Mouse (Mus musculus): ENCODE data around the gene Gm17349. TPM values are rescaled to one million over a fixed set of nuclear protein-coding genes. Genes with fewer than 3 reads are reported as not detected.

Gm17349 gene
- polyA plus RNA-seq, 1 experiment from 2014 or later: not detected

GRCm38 (mm10) chr15:99658437-99658836, 46.9 kb downstream of the Gm17349 start:
- WGBS: 37% methylated on average over 2 of the region's 2 CpGs
- Histone ChIP-seq H3K9ac (no peak overlapping the region), H3K27me3 (replicated peaks) (peaks cover 37% of the 10 kb centered on the region), H3K4me3 (no peak overlapping the region), H3K4me2 (no peak overlapping the region), H3K27ac (ENCODE audit: poor library complexity, severe bottlenecking) (no peak overlapping the region), H3K9me3 (replicated peaks) (0 out of 2 replicates have a peak, but pooled peaks cover 4% of the 10 kb centered on the region), H3K36me3 (no peaks in the 10 kb centered on the region), H3K4me1 (replicated peaks) (peaks cover 22% of the 10 kb centered on the region)
- no peak for ATAC-seq (ENCODE audit: insufficient number of reproducible peaks, low FRiP score)

GRCm38 (mm10) chr15:99655956-99656355, 49.3 kb downstream of the Gm17349 start:
- H3K27me3 ChIP-seq (replicated peaks): peaks cover 31% of the 10 kb centered on the region
- H3K9ac ChIP-seq: no peak overlapping the region
- H3K4me3 ChIP-seq: no peak overlapping the region
- H3K4me2 ChIP-seq: no peak overlapping the region
- 43% methylated on average over 9 of the region's 9 CpGs for WGBS
- no peak for ATAC-seq (ENCODE audit: insufficient number of reproducible peaks, low FRiP score)
- 0 out of 2 replicates have a peak, but pooled peaks cover 4% of the 10 kb centered on the region for H3K9me3 ChIP-seq (replicated peaks)
- H3K27ac ChIP-seq (ENCODE audit: poor library complexity, severe bottlenecking): no peak overlapping the region
- H3K4me1 ChIP-seq (replicated peaks): peaks cover 12% of the 10 kb centered on the region
- H3K36me3 ChIP-seq: no peaks in the 10 kb centered on the region

- ATAC-seq (ENCODE audit: insufficient number of reproducible peaks, low FRiP score): no peak
- Histone ChIP-seq H3K4me1 (replicated peaks) (peaks cover 29% of the 10 kb centered on the region), H3K9ac (peak overlapping the region; percentile 47; the same call in 1 of the 2 replicates), H3K27me3 (replicated peaks) (peaks cover 31% of the 10 kb centered on the region), H3K36me3 (no peaks in the 10 kb centered on the region), H3K4me2 (peak overlapping the region; percentile 75), H3K9me3 (replicated peaks) (0 out of 2 replicates have a peak, but pooled peaks cover 4% of the 10 kb centered on the region), H3K27ac (ENCODE audit: poor library complexity, severe bottlenecking) (no peak overlapping the region), H3K4me3 (peak overlapping the region; percentile 38)
- 6% methylated on average over 21 of the region's 21 CpGs for WGBS
Measured at GRCm38 (mm10) chr15:99653876-99654275, 51.4 kb downstream of the Gm17349 start.

- H3K9ac ChIP-seq: peak overlapping the region; percentile 47; the same call in 1 of the 2 replicates
- no peak for ATAC-seq (ENCODE audit: insufficient number of reproducible peaks, low FRiP score)
- no peak overlapping the region for H3K27ac ChIP-seq (ENCODE audit: poor library complexity, severe bottlenecking)
Measured at GRCm38 (mm10) chr15:99653291-99653690, 52.0 kb downstream of the Gm17349 start.

More at GRCm38 (mm10) chr15:99653291-99653690, 52.0 kb downstream of the Gm17349 start:
- peaks cover 31% of the 10 kb centered on the region for H3K27me3 ChIP-seq (replicated peaks)
- WGBS: 6% methylated on average over 8 of the region's 8 CpGs
- H3K9me3 ChIP-seq (replicated peaks): no peaks in the 10 kb centered on the region
- peak overlapping the region; percentile 75 for H3K4me2 ChIP-seq
- no peaks in the 10 kb centered on the region for H3K36me3 ChIP-seq
- peaks cover 32% of the 10 kb centered on the region for H3K4me1 ChIP-seq (replicated peaks)
- peak overlapping the region; percentile 38 for H3K4me3 ChIP-seq

Other genes starting within 250 kb of the Gm17349 start
- 11.4 and 12.0 TPM in 2 replicates for gene Nckap5l, start 247.7 kb downstream of the Gm17349 start, polyA plus RNA-seq (2016; fragmentation: Nextera tagmentation; extraction: Ambion mirVana)
- 11.3 and 12.2 TPM in 2 replicates for gene Bcdin3d, start 230.8 kb downstream of the Gm17349 start, polyA plus RNA-seq (2016; fragmentation: Nextera tagmentation; extraction: Ambion mirVana)
- gene Faim2, start 177.3 kb downstream of the Gm17349 start, polyA plus RNA-seq (2016; fragmentation: Nextera tagmentation; extraction: Ambion mirVana): 0.09 and 0.15 TPM in 2 replicates
- not detected in 2 replicates for gene Aqp2, start 126.4 kb downstream of the Gm17349 start, polyA plus RNA-seq (2016; fragmentation: Nextera tagmentation; extraction: Ambion mirVana)
- 0.58 and 0.70 TPM in 2 replicates for gene Aqp5, start 114.7 kb downstream of the Gm17349 start, polyA plus RNA-seq (2016; fragmentation: Nextera tagmentation; extraction: Ambion mirVana)
- gene Aqp6, start 104.1 kb downstream of the Gm17349 start, polyA plus RNA-seq (2016; fragmentation: Nextera tagmentation; extraction: Ambion mirVana): not detected in 2 replicates
- 131 and 140 TPM in 2 replicates for gene Racgap1, start 53.8 kb downstream of the Gm17349 start, polyA plus RNA-seq (2016; fragmentation: Nextera tagmentation; extraction: Ambion mirVana)
- gene Asic1, start 35.1 kb downstream of the Gm17349 start, polyA plus RNA-seq (2016; fragmentation: Nextera tagmentation; extraction: Ambion mirVana): 2.6 and 3.2 TPM in 2 replicates
- gene Smarcd1, start 3.4 kb downstream of the Gm17349 start, polyA plus RNA-seq (2016; fragmentation: Nextera tagmentation; extraction: Ambion mirVana): 25.5 and 29.3 TPM in 2 replicates
- gene Gpd1, start 12.0 kb upstream of the Gm17349 start, polyA plus RNA-seq (2016; fragmentation: Nextera tagmentation; extraction: Ambion mirVana): 0.77 and 1.1 TPM in 2 replicates
- gene Cox14, start 20.1 kb upstream of the Gm17349 start, polyA plus RNA-seq (2016; fragmentation: Nextera tagmentation; extraction: Ambion mirVana): 168 and 170 TPM in 2 replicates
- 53.9 and 55.4 TPM in 2 replicates for gene Cers5, start 67.4 kb upstream of the Gm17349 start, polyA plus RNA-seq (2016; fragmentation: Nextera tagmentation; extraction: Ambion mirVana)
- gene Lima1, start 170.0 kb upstream of the Gm17349 start, polyA plus RNA-seq (2016; fragmentation: Nextera tagmentation; extraction: Ambion mirVana): 24.6 and 25.5 TPM in 2 replicates